25 mouse cellular contexts compared by ENCODE assay signal in the genomic region with DNA sequence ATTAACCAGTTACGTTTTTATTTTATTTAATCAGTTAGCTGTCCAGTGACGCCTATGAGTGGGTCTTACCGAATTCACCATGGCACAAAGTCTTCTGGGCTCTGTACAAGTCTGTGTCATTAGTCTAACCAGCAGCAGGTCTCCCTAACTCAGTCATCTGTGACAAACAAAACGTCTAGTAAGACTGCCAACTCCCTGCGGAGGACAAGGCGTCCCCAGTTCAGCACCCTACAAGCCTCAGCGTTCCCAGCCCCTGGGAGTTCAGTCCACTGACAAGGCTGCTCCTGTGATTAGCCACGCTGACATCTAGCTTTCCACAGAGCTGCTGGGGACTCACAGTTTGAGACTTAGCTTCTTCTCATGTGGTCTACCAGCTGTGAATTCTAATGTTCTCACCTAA. TPM values are rescaled to one million over a fixed set of nuclear protein-coding genes. Genes with fewer than 3 reads are reported as not detected.
DNase-seq lines count a peak whose midpoint lies in the region; ATAC-seq and TF ChIP-seq lines count a peak whose summit lies in the region.
"Had no signal": no experiment of that assay in that cellular context is flagged by ENCODE, and none has a peak within 500 bp of the region (broad histone marks: within the 10 kb centered on the region; RNA-seq: fewer than 3 reads in every experiment).

No protein-coding gene starts in this region.

- no peak overlapping the region for H3K4me3 ChIP-seq in kidney, embryonic 16.5 days (ENCODE audit: low read length)
- H3K4me3 ChIP-seq in kidney, embryonic 15.5 days (replicated peaks): no peak overlapping the region
- no peak overlapping the region for H3K4me3 ChIP-seq in embryonic facial prominence, embryonic 15.5 days (replicated peaks)
- no peak overlapping the region for H3K4me3 ChIP-seq in lung, postnatal 0 days (ENCODE audit: low read depth, low read length)
- H3K4me3 ChIP-seq: forebrain, embryonic 12.5 days; forebrain, embryonic 15.5 days; heart, embryonic 13.5 days had no signal

- TF ChIP-seq CTCF in lung, postnatal 0 days (IDR thresholded peaks at IDR 0.05): no peak

- no peak overlapping the region for H3K27ac ChIP-seq in kidney, embryonic 16.5 days (ENCODE audit: low read length)
- H3K27ac ChIP-seq in kidney, embryonic 15.5 days: no peak overlapping the region
- H3K27ac ChIP-seq in embryonic facial prominence, embryonic 15.5 days (replicated peaks): 0 out of 2 replicates have a peak overlapping the region, but pooled peaks have one; percentile 18
- no peak overlapping the region for H3K27ac ChIP-seq in lung, postnatal 0 days (ENCODE audit: low read length)
- H3K27ac ChIP-seq: forebrain, embryonic 12.5 days; forebrain, embryonic 15.5 days; heart, embryonic 13.5 days; hindbrain, embryonic 14.5 days; hindbrain, postnatal 0 days had no signal

- intact Hi-C loops in left cerebral cortex, postnatal 4 days (cut with DNase I): no loop called here

- no peak overlapping the region for H3K4me2 ChIP-seq in kidney, embryonic 16.5 days (replicated peaks; ENCODE audit: low read depth, low read length)
- H3K4me2 ChIP-seq in kidney, embryonic 15.5 days: no peak overlapping the region
- no peak overlapping the region for H3K4me2 ChIP-seq in embryonic facial prominence, embryonic 15.5 days (replicated peaks)
- no peak overlapping the region for H3K4me2 ChIP-seq in lung, postnatal 0 days (replicated peaks; ENCODE audit: low read depth, low read length)
- H3K4me2 ChIP-seq: forebrain, embryonic 12.5 days; forebrain, embryonic 15.5 days; heart, embryonic 13.5 days; hindbrain, embryonic 14.5 days had no signal

- H3K27me3 ChIP-seq in kidney, embryonic 16.5 days (ENCODE audit: insufficient read depth, low read length): no peaks in the 10 kb centered on the region
- no peaks in the 10 kb centered on the region for H3K27me3 ChIP-seq in kidney, embryonic 15.5 days
- no peaks in the 10 kb centered on the region for H3K27me3 ChIP-seq in embryonic facial prominence, embryonic 15.5 days
- H3K27me3 ChIP-seq in lung, postnatal 0 days (replicated peaks; ENCODE audit: insufficient read depth, low read length): no peaks in the 10 kb centered on the region
- H3K27me3 ChIP-seq: CH12.LX; forebrain, embryonic 15.5 days; heart, embryonic 13.5 days; Patski had no signal

- H3K4me1 ChIP-seq in kidney, embryonic 16.5 days (ENCODE audit: insufficient read depth, low read length): no peaks in the 10 kb centered on the region
- no peaks in the 10 kb centered on the region for H3K4me1 ChIP-seq in kidney, embryonic 15.5 days
- H3K4me1 ChIP-seq in embryonic facial prominence, embryonic 15.5 days: peaks cover 13% of the 10 kb centered on the region
- no peaks in the 10 kb centered on the region for H3K4me1 ChIP-seq in lung, postnatal 0 days (ENCODE audit: insufficient read depth, low read depth, low read length)
- H3K4me1 ChIP-seq: forebrain, embryonic 12.5 days; forebrain, embryonic 15.5 days; heart, embryonic 13.5 days had no signal

- peak; percentile 17 for DNase-seq in kidney, adult 18-20 months
- DNase-seq in kidney, postnatal 4 days: no peak
- DNase-seq in left cerebral cortex, postnatal 4 days: no peak
- DNase-seq in lung, postnatal 0 days (ENCODE audit: low spot score): no peak
- DNase-seq: adrenal gland, postnatal 10 days; adrenal gland, postnatal 36 days; B cell, adult 2 months; cerebellum, adult 18-20 months; cerebellum, adult 9-10 months; cerebellum, postnatal 14 days; gastrocnemius, postnatal 25 days; heart, adult 18-20 months; heart, postnatal 14 days; heart, postnatal 4 days had no signal

- no peaks in the 10 kb centered on the region for H3K9me3 ChIP-seq in kidney, embryonic 16.5 days (ENCODE audit: low read length)
- no peaks in the 10 kb centered on the region for H3K9me3 ChIP-seq in kidney, embryonic 15.5 days (replicated peaks)
- no peaks in the 10 kb centered on the region for H3K9me3 ChIP-seq in embryonic facial prominence, embryonic 15.5 days (replicated peaks)
- no peaks in the 10 kb centered on the region for H3K9me3 ChIP-seq in lung, postnatal 0 days (ENCODE audit: low read length)
- H3K9me3 ChIP-seq: forebrain, embryonic 12.5 days; forebrain, embryonic 15.5 days; heart, embryonic 13.5 days had no signal

- no peak overlapping the region for H3K9ac ChIP-seq in kidney, embryonic 16.5 days (replicated peaks; ENCODE audit: low read length)
- no peak overlapping the region for H3K9ac ChIP-seq in kidney, embryonic 15.5 days
- H3K9ac ChIP-seq in embryonic facial prominence, embryonic 15.5 days: no peak overlapping the region
- no peak overlapping the region for H3K9ac ChIP-seq in lung, postnatal 0 days (replicated peaks; ENCODE audit: low read depth)
- H3K9ac ChIP-seq: forebrain, embryonic 12.5 days; forebrain, embryonic 15.5 days; heart, embryonic 13.5 days; hindbrain, embryonic 14.5 days had no signal

- no peak for TF ChIP-seq EP300 in lung, postnatal 0 days (IDR thresholded peaks at IDR 0.05)

- H3K36me3 ChIP-seq in kidney, embryonic 16.5 days (ENCODE audit: insufficient read depth, low read length): no peaks in the 10 kb centered on the region
- no peaks in the 10 kb centered on the region for H3K36me3 ChIP-seq in kidney, embryonic 15.5 days
- H3K36me3 ChIP-seq in embryonic facial prominence, embryonic 15.5 days: no peaks in the 10 kb centered on the region
- H3K36me3 ChIP-seq in lung, postnatal 0 days (ENCODE audit: insufficient read depth, low read length): no peaks in the 10 kb centered on the region
- H3K36me3 ChIP-seq: forebrain, embryonic 12.5 days; forebrain, embryonic 15.5 days; G1E; heart, embryonic 13.5 days had no signal

- peak; percentile 46; the same call in 1 of the 2 replicates for ATAC-seq in kidney, embryonic 16.5 days (ENCODE audit: low FRiP score, low TSS enrichment)
- no peak for ATAC-seq in kidney, embryonic 15.5 days (replicated peaks; ENCODE audit: low FRiP score)
- no peak for ATAC-seq in embryonic facial prominence, embryonic 15.5 days (ENCODE audit: insufficient number of reproducible peaks, low FRiP score, low TSS enrichment, low read depth)
- no peak for ATAC-seq in lung, postnatal 0 days
- ATAC-seq: forebrain, embryonic 15.5 days; hindbrain, postnatal 0 days; Patski had no signal

- 53% methylated on average over 8 of the region's 8 CpGs for WGBS in kidney, embryonic 16.5 days
- WGBS in kidney, embryonic 15.5 days: 54% methylated on average over 8 of the region's 8 CpGs
- WGBS in embryonic facial prominence, embryonic 15.5 days: 39% methylated on average over 8 of the region's 8 CpGs
- WGBS in lung, postnatal 0 days: 55% methylated on average over 8 of the region's 8 CpGs

RNA-seq across cellular contexts. Expression of a gene that starts 23.3 kb away (rescaled TPM):
- polyA plus RNA-seq in kidney, embryonic 16.5 days (2015; fragmentation: Nextera tagmentation; extraction: Ambion mirVana): 7.6 and 8.1 TPM in 2 replicates
- polyA plus RNA-seq in kidney, embryonic 15.5 days (2015; fragmentation: Nextera tagmentation; extraction: Ambion mirVana): 9.7 and 11.1 TPM in 2 replicates
- 15.8 and 17.3 TPM in 2 replicates for polyA plus RNA-seq in embryonic facial prominence, embryonic 15.5 days (2015; fragmentation: Nextera tagmentation; extraction: Ambion mirVana)
- total RNA-seq in left cerebral cortex, postnatal 4 days (2021): 1 to 10 TPM; 3.4 to 5.3 TPM
- polyA plus RNA-seq in lung, postnatal 0 days (2015; fragmentation: Nextera tagmentation; extraction: Ambion mirVana): 1.9 and 2.9 TPM in 2 replicates
- total RNA-seq: CH12.LX had no signal
- polyA plus RNA-seq: G1E had no signal
